Mouse (Mus musculus): ENCODE results near the gene Nt5c3b.

The Nt5c3b gene

GRCm38 (mm10) chr11:100376746-100377389 is 64.7 kb downstream of the Nt5c3b start:
- DNase-seq: peak; percentile 96

GRCm38 (mm10) chr11:100376005-100376404 is 65.6 kb downstream of the Nt5c3b start:
- DNase-seq: peak; percentile 97

GRCm38 (mm10) chr11:100375127-100375526 is 66.5 kb downstream of the Nt5c3b start:
- DNase-seq: no peak
